Mouse (Mus musculus) neural tube, embryonic 15.5 days (tissue): ENCODE results near the gene Rpl37. TPM values are rescaled to one million over a fixed set of nuclear protein-coding genes. Genes with fewer than 3 reads are reported as not detected.

Experiments
- ATAC-seq: fragments of 200-750 bp; cut with Nextera tagmentation; 2 replicates; pipeline ENCODE4 v1.8.0; 2017; ENCODE audit warnings: mild to moderate bottlenecking, moderate TSS enrichment, moderate library complexity; ENCODE audit not compliant: low FRiP score
- H3K27ac ChIP-seq: fragments of 300-500 bp; sonication (generic); replicated peaks from 2 replicates; pipeline ENCODE4 v1.5.1; 2015; ENCODE audit warnings: mild to moderate bottlenecking, inconsistent platforms
- H3K27me3 ChIP-seq: fragments of 300-500 bp; sonication (generic); replicated peaks from 2 replicates; pipeline ENCODE4 v1.6.1; 2015; ENCODE audit warnings: inconsistent platforms
- H3K36me3 ChIP-seq: fragments of 300-500 bp; sonication (generic); 2 replicates; pipeline ENCODE4 v1.6.1; 2015; ENCODE audit warnings: inconsistent platforms
- H3K4me1 ChIP-seq: fragments of 300-500 bp; sonication (generic); 2 replicates; pipeline ENCODE4 v1.6.1; 2015; ENCODE audit warnings: inconsistent platforms
- H3K4me2 ChIP-seq: fragments of 300-500 bp; sonication (generic); 2 replicates; pipeline ENCODE4 v1.6.1; 2015; ENCODE audit warnings: inconsistent platforms, mild to moderate bottlenecking, moderate library complexity
- H3K4me3 ChIP-seq: fragments of 300-500 bp; sonication (generic); replicated peaks from 2 replicates; pipeline ENCODE4 v1.5.1; 2015; ENCODE audit warnings: mild to moderate bottlenecking, inconsistent platforms
- H3K9ac ChIP-seq: fragments of 300-500 bp; sonication (generic); replicated peaks from 2 replicates; pipeline ENCODE4 v1.6.1; 2015; ENCODE audit warnings: mild to moderate bottlenecking, inconsistent platforms
- H3K9me3 ChIP-seq: fragments of 300-500 bp; sonication (generic); replicated peaks from 2 replicates; pipeline ENCODE4 v1.6.1; 2016; ENCODE audit warnings: inconsistent platforms
- WGBS: fragments of 180-500 bp; shearing (Covaris S2); methylation state at CpG from one replicate; pipeline ENCODE4 v1.1.7; 2015; ENCODE audit warnings: mixed read lengths; 5-methylcytosine and 5-hydroxymethylcytosine counted together
- polyA plus RNA-seq: library from polyadenylated mRNA; unstranded; fragments of >200 nt; fragmentation: Nextera tagmentation; extraction: Ambion mirVana; gene quantifications from 2 replicates; pipeline ENCODE4 v1.2.1, GENCODE M21; 2015

The Rpl37 gene
- polyA plus RNA-seq, 1 experiment from 2014 or later: 343 TPM

DNA sequence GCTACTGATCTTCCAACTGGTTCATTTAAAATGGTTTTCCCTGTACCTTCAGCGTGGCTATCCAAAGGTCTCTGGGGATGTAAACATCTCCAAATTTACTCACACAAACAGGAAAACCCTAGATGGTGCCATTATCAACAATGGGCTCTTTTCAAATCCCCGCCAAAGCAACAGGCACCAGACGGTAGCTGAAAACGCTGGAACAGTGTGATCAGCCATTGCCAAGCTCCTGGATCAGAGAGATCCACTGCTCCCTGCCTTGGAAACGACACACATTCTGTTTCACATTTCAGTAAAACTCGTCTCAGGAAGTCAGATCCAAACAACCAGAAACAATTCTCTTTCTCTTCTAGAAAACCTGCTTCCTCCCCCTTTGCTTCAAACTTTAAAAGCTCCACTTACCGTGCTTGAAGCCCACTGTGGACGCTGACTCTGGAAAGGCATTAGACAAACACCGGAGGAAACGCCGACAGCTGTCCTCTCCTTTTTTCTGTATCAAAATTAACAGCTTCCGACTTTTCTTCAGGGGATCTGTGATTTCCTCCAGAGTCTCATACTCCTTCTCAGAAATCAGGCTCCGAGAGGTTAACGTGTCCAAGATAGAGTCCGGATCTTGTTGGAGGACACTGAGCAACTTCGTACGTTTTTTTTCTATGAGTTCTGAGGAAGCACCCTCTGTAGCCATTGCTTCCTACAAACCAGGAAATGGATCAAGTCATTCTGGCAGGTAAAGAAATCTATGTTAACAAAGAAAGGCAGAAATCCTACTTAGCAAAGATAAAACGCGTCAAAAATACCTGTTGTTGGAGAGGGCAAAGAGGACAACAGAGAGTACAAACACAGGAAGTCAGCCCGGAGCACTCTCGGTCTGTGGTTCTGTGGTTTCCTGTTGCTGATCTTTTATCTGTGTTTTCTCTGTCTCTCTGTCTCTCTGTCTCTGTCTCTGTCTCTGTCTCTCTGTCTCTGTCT is 8.5 kb upstream of the Rpl37 start, which contains the start of gene Card6:
TSS of gene Card6 (minus strand) at position 854 of the 969 bp plus-strand sequence.
- H3K36me3 ChIP-seq: no peaks in the 10 kb centered on the region
- WGBS: 75% methylated on average over 21 of the region's 21 CpGs
- peak within 1 kb of the TSS; percentile 8; the same call in 1 of the 2 replicates for H3K4me3 ChIP-seq
- H3K4me1 ChIP-seq: no peaks in the 10 kb centered on the region
- no peaks in the 10 kb centered on the region for H3K9me3 ChIP-seq
- no peak within 1 kb of the TSS for H3K9ac ChIP-seq
- no peak for ATAC-seq
- H3K27ac ChIP-seq: no peak within 1 kb of the TSS; the same call in 1 of the 2 replicates
- peak within 1 kb of the TSS; percentile 1; the same call in 1 of the 2 replicates for H3K4me2 ChIP-seq
- H3K27me3 ChIP-seq: no peaks in the 10 kb centered on the region

DNA sequence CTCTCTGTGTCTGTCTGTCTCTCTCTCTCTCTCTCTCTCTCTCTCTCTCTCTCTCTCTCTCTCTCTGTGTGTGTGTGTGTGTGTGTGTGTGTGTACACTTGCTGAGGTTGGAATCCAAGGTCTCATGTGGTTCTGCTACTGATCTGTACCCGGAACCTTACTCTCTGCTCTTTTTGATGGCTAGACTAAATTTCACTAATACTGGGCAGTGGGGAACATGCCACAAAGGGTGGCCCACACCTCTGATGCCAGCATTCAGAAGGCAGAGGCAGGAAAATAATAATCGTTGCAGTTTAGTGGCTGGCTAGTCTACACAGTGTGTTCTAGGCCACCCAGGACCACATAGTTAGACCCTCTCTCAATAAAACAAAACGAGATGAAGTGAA is 7.8 kb upstream of the Rpl37 start:
- no peaks in the 10 kb centered on the region for H3K27me3 ChIP-seq
- H3K27ac ChIP-seq: no peak overlapping the region
- no peaks in the 10 kb centered on the region for H3K4me1 ChIP-seq
- H3K9me3 ChIP-seq: no peaks in the 10 kb centered on the region
- H3K9ac ChIP-seq: no peak overlapping the region
- H3K36me3 ChIP-seq: no peaks in the 10 kb centered on the region
- H3K4me2 ChIP-seq: no peak overlapping the region
- ATAC-seq: no peak
- WGBS: 82% methylated on average over 3 of the region's 3 CpGs
- H3K4me3 ChIP-seq: no peak overlapping the region

DNA sequence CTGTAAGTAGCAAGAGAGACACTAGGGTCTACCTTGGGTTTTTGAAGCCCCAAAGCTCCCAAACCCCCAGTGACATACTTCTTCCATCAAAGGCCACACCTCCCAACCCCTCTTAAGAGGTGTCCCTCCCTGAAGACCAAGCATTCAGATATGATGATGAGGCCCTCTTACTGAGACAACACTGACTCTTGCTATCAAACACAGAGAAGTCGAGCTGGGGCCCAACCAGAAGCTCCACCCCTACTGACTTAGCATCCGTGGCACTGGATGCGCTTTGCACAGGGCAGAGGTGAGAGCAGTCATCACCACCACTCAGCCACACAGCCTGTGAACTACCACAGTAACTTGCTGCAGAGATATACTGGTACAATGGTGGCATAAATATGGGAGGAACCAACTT is 3.8 kb upstream of the Rpl37 start:
- Histone ChIP-seq H3K36me3 (0 out of 2 replicates have a peak, but pooled peaks cover 2% of the 10 kb centered on the region), H3K9ac (no peak overlapping the region), H3K4me3 (no peak overlapping the region), H3K27ac (no peak overlapping the region), H3K4me2 (no peak overlapping the region), H3K4me1 (peaks cover 18% of the 10 kb centered on the region), H3K27me3 (no peaks in the 10 kb centered on the region), H3K9me3 (no peaks in the 10 kb centered on the region)
- no peak for ATAC-seq
- 82% methylated on average over 3 of the region's 3 CpGs for WGBS

DNA sequence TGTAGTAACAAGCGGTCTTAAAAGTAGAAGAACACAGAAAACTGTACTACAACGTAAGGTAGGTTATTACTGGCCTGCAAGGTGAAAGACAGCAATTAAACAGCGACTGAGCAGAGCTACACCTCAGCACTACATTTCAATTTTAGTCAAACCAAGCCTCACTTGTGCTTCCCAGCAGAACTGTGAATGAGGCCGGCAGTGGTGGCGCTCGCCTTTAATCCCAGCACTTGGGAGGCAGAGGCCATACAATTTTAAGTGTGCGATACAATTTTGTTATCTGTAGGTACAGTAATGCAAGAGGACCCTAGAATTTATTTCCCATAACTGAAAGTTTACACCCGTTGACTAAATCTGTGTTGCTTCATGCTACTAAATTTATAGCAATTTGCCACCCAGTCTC is 1.3 kb upstream of the Rpl37 start:
- 67% methylated on average over 8 of the region's 8 CpGs for WGBS
- Histone ChIP-seq H3K4me3 (peak overlapping the region; percentile 95; the same call in 1 of the 2 replicates), H3K36me3 (peaks cover 24% of the 10 kb centered on the region), H3K4me2 (peak overlapping the region; percentile 80), H3K27ac (peak overlapping the region; percentile 87; the same call in 1 of the 2 replicates), H3K9me3 (no peaks in the 10 kb centered on the region), H3K27me3 (no peaks in the 10 kb centered on the region), H3K9ac (peak overlapping the region; percentile 72; the same call in 1 of the 2 replicates), H3K4me1 (peaks cover 29% of the 10 kb centered on the region)
- no peak for ATAC-seq

DNA sequence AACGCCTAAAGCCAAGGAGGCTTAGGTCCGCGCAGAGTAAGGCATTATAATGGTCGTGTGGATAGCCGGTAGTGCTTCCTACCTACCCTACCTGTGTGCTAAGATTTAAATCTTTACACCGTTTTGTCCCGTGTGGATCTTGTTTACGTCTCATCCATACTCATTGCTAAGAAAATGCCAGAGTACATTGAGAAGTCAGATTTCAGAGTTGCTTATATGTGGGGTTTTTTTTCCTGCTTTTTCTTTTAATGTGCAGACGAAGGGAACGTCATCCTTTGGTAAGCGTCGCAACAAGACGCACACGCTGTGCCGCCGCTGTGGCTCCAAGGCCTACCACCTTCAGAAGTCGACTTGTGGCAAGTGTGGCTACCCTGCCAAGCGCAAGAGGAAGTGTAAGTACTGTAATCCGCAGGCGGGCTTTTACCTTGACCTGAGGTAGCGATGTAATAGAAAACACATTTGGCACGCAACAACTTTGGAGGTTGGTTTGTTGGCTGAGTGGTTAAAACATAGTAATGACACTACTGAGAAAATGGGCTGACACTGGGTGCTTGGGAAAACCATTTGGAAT is 671 bp downstream of the Rpl37 start:
- no peaks in the 10 kb centered on the region for H3K27me3 ChIP-seq
- WGBS: 3% methylated on average over 22 of the region's 22 CpGs
- H3K36me3 ChIP-seq: peaks cover 41% of the 10 kb centered on the region
- no peaks in the 10 kb centered on the region for H3K9me3 ChIP-seq
- H3K4me2 ChIP-seq: peak overlapping the region; percentile 80
- H3K27ac ChIP-seq: peak overlapping the region; percentile 87
- H3K9ac ChIP-seq: peak overlapping the region; percentile 90
- peak overlapping the region; percentile 95 for H3K4me3 ChIP-seq
- peak; percentile 18; the same call in 1 of the 2 replicates for ATAC-seq
- H3K4me1 ChIP-seq: peaks cover 29% of the 10 kb centered on the region

DNA sequence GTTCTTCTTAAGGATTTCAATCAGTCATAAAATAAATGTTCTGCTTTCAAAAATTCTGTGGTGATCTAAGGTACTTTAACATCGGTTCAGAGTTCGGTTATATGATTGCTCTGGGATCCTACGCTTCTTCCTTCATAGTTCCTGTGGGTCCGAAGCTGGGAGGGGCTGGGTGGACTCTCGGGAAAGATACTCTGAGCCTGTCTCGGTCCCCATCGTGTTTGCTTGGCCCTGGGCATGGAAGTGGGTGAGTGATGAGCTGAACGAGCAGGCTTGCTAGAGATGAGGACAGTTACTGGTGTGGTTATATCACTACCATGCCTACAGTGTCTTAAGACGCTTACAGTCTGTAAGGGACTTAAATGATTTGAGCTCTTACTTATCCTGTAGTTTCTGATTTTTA is 2.2 kb downstream of the Rpl37 start:
- H3K4me1 ChIP-seq: peaks cover 29% of the 10 kb centered on the region
- H3K27me3 ChIP-seq: no peaks in the 10 kb centered on the region
- 90% methylated on average over 9 of the region's 9 CpGs for WGBS
- no peak overlapping the region for H3K9ac ChIP-seq
- no peak overlapping the region for H3K4me2 ChIP-seq
- peaks cover 50% of the 10 kb centered on the region for H3K36me3 ChIP-seq
- ATAC-seq: no peak
- H3K27ac ChIP-seq: no peak overlapping the region
- H3K9me3 ChIP-seq: no peaks in the 10 kb centered on the region
- H3K4me3 ChIP-seq: no peak overlapping the region

DNA sequence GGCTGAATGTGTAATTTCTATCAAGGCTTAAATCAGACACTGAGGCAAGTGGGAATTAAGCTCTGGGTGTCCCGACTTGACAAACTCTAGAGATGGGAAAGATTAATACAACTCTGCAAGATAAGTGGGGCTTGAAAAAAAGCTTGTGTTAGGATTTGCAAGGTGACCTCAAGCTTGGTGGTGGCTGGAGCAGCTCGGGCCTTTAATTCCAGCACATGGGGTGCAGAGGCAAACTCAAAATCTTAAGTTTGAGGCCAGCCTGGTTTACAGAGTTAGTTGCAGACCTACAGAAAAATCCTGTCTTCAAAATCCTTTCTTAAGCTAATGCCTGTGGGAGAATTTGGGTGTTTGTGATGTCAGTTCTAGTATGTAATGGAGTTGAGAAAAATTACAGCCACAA is 2.7 kb downstream of the Rpl37 start:
- Histone ChIP-seq H3K9me3 (no peaks in the 10 kb centered on the region), H3K4me1 (peaks cover 29% of the 10 kb centered on the region), H3K36me3 (peaks cover 51% of the 10 kb centered on the region), H3K4me3 (no peak overlapping the region), H3K9ac (no peak overlapping the region), H3K27ac (no peak overlapping the region), H3K27me3 (no peaks in the 10 kb centered on the region), H3K4me2 (no peak overlapping the region)
- no peak for ATAC-seq
- WGBS: 89% methylated on average over 2 of the region's 2 CpGs

DNA sequence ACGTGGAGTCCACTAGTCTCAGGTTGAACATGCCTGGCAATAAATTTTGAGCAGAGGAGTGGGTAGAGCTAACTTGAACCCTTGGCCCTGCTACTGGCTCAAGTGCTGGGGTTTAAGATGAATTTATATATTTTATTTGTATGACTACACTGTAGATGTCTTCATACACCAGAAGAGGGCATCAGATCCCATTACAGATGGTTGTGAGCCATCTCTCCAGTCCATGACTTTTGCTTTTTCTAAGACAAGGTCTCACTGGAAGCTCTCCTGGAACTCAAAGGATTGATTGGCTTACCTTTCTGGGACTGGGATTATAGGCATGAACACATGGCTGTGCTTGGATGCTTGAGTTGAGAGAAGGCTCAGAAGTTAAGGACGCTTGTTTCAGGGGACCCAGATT is 3.3 kb downstream of the Rpl37 start:
- Histone ChIP-seq H3K9me3 (no peaks in the 10 kb centered on the region), H3K36me3 (peaks cover 56% of the 10 kb centered on the region), H3K4me1 (peaks cover 27% of the 10 kb centered on the region), H3K27ac (no peak overlapping the region), H3K4me3 (no peak overlapping the region), H3K27me3 (no peaks in the 10 kb centered on the region), H3K9ac (no peak overlapping the region), H3K4me2 (no peak overlapping the region)
- WGBS: 97% methylated on average over 2 of the region's 2 CpGs
- no peak for ATAC-seq

DNA sequence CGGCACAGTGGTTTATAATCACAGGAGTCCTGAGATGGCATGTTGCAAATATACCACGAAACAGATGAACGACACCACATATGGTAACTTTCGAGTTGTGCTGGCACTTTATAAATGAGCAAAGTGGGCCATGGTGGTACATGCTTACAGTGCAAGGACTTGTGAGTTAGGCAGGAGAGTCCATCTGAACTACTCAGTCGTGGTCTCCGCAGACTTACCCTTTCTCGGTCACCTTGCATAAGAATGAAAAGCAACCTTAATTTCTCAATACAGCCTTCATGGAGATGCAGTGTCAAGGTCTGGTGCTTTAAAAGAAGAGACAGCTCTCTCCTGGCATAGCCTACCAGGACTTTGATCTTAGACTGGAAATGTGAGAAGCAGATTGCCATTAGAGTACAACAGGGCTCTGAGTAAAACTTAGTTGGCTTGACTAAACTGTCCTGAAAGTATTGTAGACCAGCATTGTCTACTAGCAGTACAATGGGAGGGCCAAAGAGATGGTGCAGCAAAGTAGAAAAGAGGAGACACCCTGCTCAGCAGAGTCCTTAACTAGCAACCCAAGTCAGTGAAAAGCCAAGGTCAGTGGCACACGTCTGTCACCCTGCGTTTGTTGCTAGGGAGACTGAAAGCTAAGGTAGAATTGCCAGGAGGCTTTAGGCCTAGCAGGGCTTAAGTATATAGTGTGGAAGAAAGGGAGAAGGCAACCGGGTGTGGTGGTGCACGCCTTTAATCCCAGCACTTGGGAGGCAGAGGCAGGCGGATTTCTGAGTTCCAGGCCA is 5.3 kb downstream of the Rpl37 start:
- peaks cover 56% of the 10 kb centered on the region for H3K36me3 ChIP-seq
- no peaks in the 10 kb centered on the region for H3K27me3 ChIP-seq
- no peak overlapping the region for H3K4me2 ChIP-seq
- no peaks in the 10 kb centered on the region for H3K9me3 ChIP-seq
- no peak overlapping the region for H3K4me3 ChIP-seq
- H3K4me1 ChIP-seq: peaks cover 16% of the 10 kb centered on the region
- ATAC-seq: no peak
- H3K27ac ChIP-seq: no peak overlapping the region
- no peak overlapping the region for H3K9ac ChIP-seq
- WGBS: 90% methylated on average over 12 of the region's 12 CpGs

DNA sequence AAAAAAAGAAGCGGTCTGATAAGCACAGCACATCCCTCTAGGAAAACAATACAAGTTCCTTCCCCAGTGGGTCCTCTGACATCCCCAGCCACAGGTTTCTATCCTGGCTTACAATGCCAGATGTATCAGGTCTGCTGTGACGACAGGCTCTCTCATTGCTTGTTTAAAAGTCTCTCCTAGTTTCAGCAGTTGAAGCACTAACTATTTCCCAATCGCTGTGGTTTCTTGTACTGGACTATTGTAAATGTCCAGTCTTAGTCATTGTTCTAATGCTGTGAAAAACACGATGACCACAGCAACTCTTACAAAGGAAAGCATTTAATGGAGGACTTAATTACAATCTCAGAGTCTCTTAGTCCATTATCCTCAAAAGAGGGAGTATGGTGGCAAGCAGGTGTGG is 10.0 kb downstream of the Rpl37 start:
- no peaks in the 10 kb centered on the region for H3K4me1 ChIP-seq
- WGBS: 68% methylated on average over 4 of the region's 4 CpGs
- no peaks in the 10 kb centered on the region for H3K27me3 ChIP-seq
- no peaks in the 10 kb centered on the region for H3K9me3 ChIP-seq
- H3K4me2 ChIP-seq: no peak overlapping the region
- H3K27ac ChIP-seq: no peak overlapping the region
- no peak for ATAC-seq
- no peak overlapping the region for H3K9ac ChIP-seq
- H3K4me3 ChIP-seq: no peak overlapping the region
- H3K36me3 ChIP-seq: peaks cover 21% of the 10 kb centered on the region

DNA sequence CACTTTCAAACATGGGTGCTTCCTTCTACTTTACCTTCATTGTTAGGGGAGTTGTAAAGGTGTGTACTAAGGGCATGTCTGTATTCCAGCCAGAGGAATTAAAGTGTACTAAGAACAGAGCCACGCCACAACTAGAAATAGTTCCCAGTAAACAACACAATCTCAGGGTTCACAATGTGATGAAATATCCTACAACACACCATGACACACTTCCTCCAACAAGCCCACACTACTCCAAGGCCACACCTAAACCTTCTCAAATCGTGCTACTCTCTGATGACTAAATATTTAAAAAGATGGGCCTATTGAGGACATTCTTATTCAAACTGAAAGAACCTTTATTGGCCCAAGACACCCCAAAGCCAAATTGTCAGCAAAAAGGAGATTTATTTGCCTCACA is 11.0 kb downstream of the Rpl37 start:
- no peak overlapping the region for H3K27ac ChIP-seq
- no peaks in the 10 kb centered on the region for H3K27me3 ChIP-seq
- peaks cover 13% of the 10 kb centered on the region for H3K36me3 ChIP-seq
- no peak for ATAC-seq
- H3K4me2 ChIP-seq: no peak overlapping the region
- WGBS: 74% methylated on average over 2 of the region's 2 CpGs
- no peaks in the 10 kb centered on the region for H3K9me3 ChIP-seq
- no peaks in the 10 kb centered on the region for H3K4me1 ChIP-seq
- no peak overlapping the region for H3K4me3 ChIP-seq
- no peak overlapping the region for H3K9ac ChIP-seq
